Mouse (Mus musculus): ENCODE data around the gene Zcwpw1.

GRCm38 (mm10) chr5:137784546-137784945 lies 3.1 kb upstream of the Zcwpw1 start:
- TF ChIP-seq CTCF (IDR thresholded peaks at IDR 0.05), result no peak
- no peak for TF ChIP-seq EP300 (IDR thresholded peaks at IDR 0.05)

All from lung, postnatal 0 days (tissue).